Mouse (Mus musculus) CH12.LX (cell line): ENCODE results near the gene Syde1. TPM values are rescaled to one million over a fixed set of nuclear protein-coding genes. Genes with fewer than 3 reads are reported as not detected.

Experiments used
- DNase-seq: peaks from one replicate; pipeline ENCODE4 v3.0.0-alpha.2; 2013; ENCODE audit errors: extremely low read depth
- H3K27ac ChIP-seq: 2 replicates; pipeline ENCODE4 v1.5.1; 2012; ENCODE audit warnings: low read depth, mild to moderate bottlenecking, control low read depth, moderate library complexity; ENCODE audit not compliant: insufficient read depth
- H3K27me3 ChIP-seq: replicated peaks from 2 replicates; pipeline ENCODE3; 2012; ENCODE audit warnings: inconsistent platforms
- H3K36me3 ChIP-seq, 2 experiments: replicated peaks in 1 of 2; 2 replicates each; pipeline versions ENCODE3 to v1.6.1; 2012; ENCODE audit warnings: inconsistent platforms in 1 of 2, low read length in 1 of 2, mild to moderate bottlenecking in 1 of 2, mixed read lengths in 1 of 2, moderate library complexity in 1 of 2; ENCODE audit not compliant: control insufficient read depth in 1 of 2, insufficient read depth in 1 of 2
- H3K4me1 ChIP-seq, 2 experiments: 2 replicates each; pipeline ENCODE4 v1.6.1; 2012; ENCODE audit warnings: inconsistent platforms in 1 of 2, moderate library complexity in 1 of 2; ENCODE audit not compliant: insufficient read depth in 2 of 2, control insufficient read depth in 1 of 2
- H3K4me2 ChIP-seq: 2 replicates; pipeline ENCODE4 v1.6.1; 2012; ENCODE audit warnings: low read depth, mild to moderate bottlenecking, control low read depth; ENCODE audit not compliant: poor library complexity, insufficient read depth, severe bottlenecking
- H3K4me3 ChIP-seq, 3 experiments: fragments of 150-350 bp in 1 of 3; sonication (generic) in 1 of 3; replicated peaks in 1 of 3; 2 replicates each; pipeline versions ENCODE3 to v1.5.1; 2011 to 2012; ENCODE audit warnings: low read depth in 2 of 3, low read length in 2 of 3, mild to moderate bottlenecking in 2 of 3, moderate library complexity in 2 of 3, control low read depth in 1 of 3, improper control_type of control experiment in 1 of 3, inconsistent platforms in 1 of 3, mixed read lengths in 1 of 3; ENCODE audit not compliant: poor library complexity in 1 of 3
- H3K79me2 ChIP-seq: replicated peaks from 2 replicates; pipeline ENCODE4 v1.6.1; 2012; ENCODE audit warnings: mild to moderate bottlenecking, moderate library complexity; ENCODE audit not compliant: control insufficient read depth, poor library complexity, insufficient read depth, severe bottlenecking; ENCODE audit errors: extremely low read depth
- H3K9ac ChIP-seq: 2 replicates; pipeline ENCODE4 v1.6.1; 2012; ENCODE audit warnings: low read depth, mild to moderate bottlenecking, control low read depth, moderate library complexity; ENCODE audit not compliant: insufficient read depth
- H3K9me3 ChIP-seq: replicated peaks from 2 replicates; pipeline ENCODE3; 2012; ENCODE audit warnings: low read length, inconsistent platforms, mixed read lengths
- CHD1 ChIP-seq: IDR thresholded peaks from 2 replicates; pipeline ENCODE4 v1.6.1; 2012; ENCODE audit warnings: low read depth, low read length, improper control_type of control experiment, inconsistent platforms
- CHD2 ChIP-seq: IDR thresholded peaks from 2 replicates; pipeline ENCODE4 v1.6.1; 2011; ENCODE audit warnings: low read length, improper control_type of control experiment
- CTCF ChIP-seq, 2 experiments: IDR thresholded peaks in 1 of 2; conservative IDR thresholded peaks in 1 of 2; 2 replicates each; pipeline ENCODE4 v1.5.1; 2011 to 2012; ENCODE audit warnings: low read depth in 2 of 2, low read length in 2 of 2, improper control_type of control experiment in 1 of 2, inconsistent platforms in 1 of 2, mild to moderate bottlenecking in 1 of 2, moderate library complexity in 1 of 2
- GABPA ChIP-seq: IDR thresholded peaks from 2 replicates; pipeline ENCODE4 v1.6.1; 2012; ENCODE audit warnings: low read depth, low read length, improper control_type of control experiment, inconsistent platforms; ENCODE audit not compliant: insufficient replicate concordance
- JUN ChIP-seq: IDR thresholded peaks from 2 replicates; pipeline ENCODE4 v1.6.1; 2011; ENCODE audit warnings: low read depth, mild to moderate bottlenecking, low read length, improper control_type of control experiment, moderate library complexity; ENCODE audit not compliant: insufficient read depth
- KAT2A ChIP-seq: IDR thresholded peaks from 2 replicates; pipeline ENCODE4 v1.6.1; 2012; ENCODE audit warnings: low read length, improper control_type of control experiment, inconsistent platforms; ENCODE audit not compliant: insufficient replicate concordance
- MAFK ChIP-seq: IDR thresholded peaks from 2 replicates; pipeline ENCODE4 v1.6.1; 2011; ENCODE audit warnings: low read length, improper control_type of control experiment; ENCODE audit not compliant: insufficient replicate concordance
- MAX ChIP-seq: IDR thresholded peaks from 2 replicates; pipeline ENCODE4 v1.6.1; 2011; ENCODE audit warnings: low read length, improper control_type of control experiment
- NELFE ChIP-seq: IDR thresholded peaks from 2 replicates; pipeline ENCODE4 v1.6.1; 2011; ENCODE audit warnings: low read depth, low read length, improper control_type of control experiment
- PAX5 ChIP-seq: IDR thresholded peaks from 2 replicates; pipeline ENCODE4 v1.6.1; 2012; ENCODE audit warnings: low read length, inconsistent platforms, mixed read lengths
- POLR2AphosphoS2 ChIP-seq: IDR thresholded peaks from 2 replicates; pipeline ENCODE4 v1.6.1; 2011; ENCODE audit warnings: low read depth, low read length, improper control_type of control experiment
- RAD21 ChIP-seq: IDR thresholded peaks from 2 replicates; pipeline ENCODE4 v1.6.1; 2011; ENCODE audit warnings: low read depth, mild to moderate bottlenecking, low read length, improper control_type of control experiment, moderate library complexity
- RCOR1 ChIP-seq: conservative IDR thresholded peaks from 2 replicates; pipeline ENCODE4 v1.6.1; 2012; ENCODE audit warnings: low read depth, mild to moderate bottlenecking, inconsistent platforms, low read length, improper control_type of control experiment
- SIN3A ChIP-seq: IDR thresholded peaks from 2 replicates; pipeline ENCODE4 v1.6.1; 2012; ENCODE audit warnings: low read length, improper control_type of control experiment, inconsistent platforms
- SMC3 ChIP-seq: IDR thresholded peaks from 2 replicates; pipeline ENCODE4 v1.6.1; 2011; ENCODE audit warnings: low read depth, low read length, improper control_type of control experiment
- UBTF ChIP-seq: IDR thresholded peaks from 2 replicates; pipeline ENCODE4 v1.6.1; 2012; ENCODE audit warnings: low read depth, mild to moderate bottlenecking, inconsistent platforms, low read length, improper control_type of control experiment, moderate library complexity
- USF2 ChIP-seq: conservative IDR thresholded peaks from 2 replicates; pipeline ENCODE4 v1.6.1; 2011; ENCODE audit warnings: low read depth, low read length, improper control_type of control experiment
- ZC3H11A ChIP-seq: IDR thresholded peaks from 2 replicates; pipeline ENCODE4 v1.6.1; 2012; ENCODE audit warnings: low read depth, mild to moderate bottlenecking, inconsistent platforms, low read length, improper control_type of control experiment
- ZKSCAN1 ChIP-seq: IDR thresholded peaks from 2 replicates; pipeline ENCODE4 v1.6.1; 2012; ENCODE audit warnings: low read depth, inconsistent platforms, low read length, improper control_type of control experiment, borderline replicate concordance
- ZMIZ1 ChIP-seq: IDR thresholded peaks from 2 replicates; pipeline ENCODE4 v1.6.1; 2012; ENCODE audit warnings: low read depth, mild to moderate bottlenecking, inconsistent platforms, low read length, improper control_type of control experiment
- ZNF384 ChIP-seq: IDR thresholded peaks from 2 replicates; pipeline ENCODE4 v1.6.1; 2012; ENCODE audit warnings: low read depth, low read length, improper control_type of control experiment, inconsistent platforms
- dilution Hi-C: fragments of 300-500 bp; cut with MboI; formaldehyde crosslinking; loops from 2 replicates; pipeline ENCODE4 v1.14.3; 2020; ENCODE audit warnings: low sequenced_read_pairs; ENCODE audit not compliant: extremely low pct_unique_long_range_greater_than_20kb, extremely low pct_ligation_motif_present
- in situ Hi-C: fragments of 300-500 bp; cut with MboI; formaldehyde crosslinking; loops from 3 replicates; pipeline ENCODE4 v1.14.3; 2019; ENCODE audit warnings: low sequenced_read_pairs, low pct_ligation_motif_present, low pct_unique_long_range_greater_than_20kb, mixed read lengths
- polyA plus RNA-seq: library from polyadenylated mRNA; unstranded; fragments of >175 nt; gene quantifications from 2 replicates; pipeline ENCODE4 v1.2.1, GENCODE M21; 2012; ENCODE audit warnings: low read depth; ENCODE audit not compliant: insufficient read length
- total RNA-seq, 2 experiments: library from RNA; depleted of rRNA; stranded (reverse); fragments of 300-350 nt in 1 of 2; fragments of >200 nt in 1 of 2; gene quantifications; 2 replicates each; pipeline ENCODE4 v1.2.3; 2012 to 2014

The Syde1 gene
- total and polyA plus RNA-seq, 3 experiments = not detected

GRCm38 (mm10) chr10:78583347-78583746, 8.4 kb downstream of the Syde1 start:
- no peaks in the 10 kb centered on the region for H3K4me1 ChIP-seq
- H3K9ac ChIP-seq = no peak overlapping the region
- in situ Hi-C loops = no loop called here
- H3K27me3 ChIP-seq = peaks cover 3% of the 10 kb centered on the region
- no peaks in the 10 kb centered on the region for H3K9me3 ChIP-seq
- no peak overlapping the region for H3K4me2 ChIP-seq
- H3K4me3 ChIP-seq = no peak overlapping the region
- H3K27ac ChIP-seq = no peak overlapping the region
- H3K36me3 ChIP-seq = peaks cover 31 to 66% of the 10 kb centered on the region in 2 experiments
- dilution Hi-C loops = no loop called here
- no peak for DNase-seq
- TF ChIP-seq ZMIZ1 = no peak
- no peak for TF ChIP-seq ZNF384
- no peak for TF ChIP-seq SMC3
- TF ChIP-seq MAFK = no peak
- TF ChIP-seq CHD2 = no peak
- no peak for TF ChIP-seq USF2
- TF ChIP-seq RCOR1 = no peak
- TF ChIP-seq CHD1 = no peak
- no peak for TF ChIP-seq NELFE
- TF ChIP-seq, all 38 proteins: peak for 0
- no peaks in the 10 kb centered on the region for H3K79me2 ChIP-seq

- Histone ChIP-seq H3K4me3 (no peak overlapping the region), H3K27ac (no peak overlapping the region), H3K27me3 (no peaks in the 10 kb centered on the region), H3K4me2 (no peak overlapping the region), H3K4me1 (no peaks in the 10 kb centered on the region), H3K36me3 (peaks cover 40 to 87% of the 10 kb centered on the region in 2 experiments), H3K79me2 (no peaks in the 10 kb centered on the region), H3K9ac (no peak overlapping the region), H3K9me3 (no peaks in the 10 kb centered on the region)
- in situ Hi-C loops (no loop called here), dilution Hi-C loops (no loop called here)
- TF ChIP-seq SIN3A = no peak
- no peak for TF ChIP-seq MAX
- TF ChIP-seq CTCF (conservative IDR thresholded peaks at IDR 0.05 in 1 of 2, IDR thresholded peaks at IDR 0.05 in 1 of 2; ENCODE audit: low read depth in 2 of 2, low read length in 2 of 2) = no peak
- no peak for TF ChIP-seq UBTF
- no peak for TF ChIP-seq POLR2AphosphoS2
- no peak for TF ChIP-seq ZKSCAN1
- TF ChIP-seq PAX5 = no peak
- no peak for TF ChIP-seq RCOR1
- no peak for TF ChIP-seq CHD2
- no peak for TF ChIP-seq NELFE
- TF ChIP-seq RAD21 = no peak
- TF ChIP-seq KAT2A = no peak
- no peak for TF ChIP-seq GABPA
- TF ChIP-seq ZNF384 = no peak
- TF ChIP-seq JUN = no peak
- no peak for TF ChIP-seq ZC3H11A
- no peak for TF ChIP-seq SMC3
- no peak for DNase-seq
Measured at GRCm38 (mm10) chr10:78581121-78581520, 10.6 kb downstream of the Syde1 start.
